Mouse (Mus musculus): ENCODE results near the gene Orc6.

GRCm38 (mm10) chr8:85321981-85322380, 22.5 kb downstream of the Orc6 start:
- TF ChIP-seq POLR2A (IDR thresholded peaks at IDR 0.05; ENCODE audit: borderline replicate concordance, insufficient read depth, low read length) (no peak), CTCF (IDR thresholded peaks at IDR 0.05; ENCODE audit: borderline replicate concordance, insufficient read depth, low read depth, low read length) (no peak)

Measured in cerebellum, adult 2 months (tissue).